Mouse (Mus musculus) urinary bladder, postnatal 25 days (tissue): ENCODE results near the gene Gm28372.

ENCODE experiments used
- DNase-seq: peaks from one replicate; pipeline ENCODE4 v3.0.0; 2022; ENCODE audit warnings: low spot score

Gene Gm28372

GRCm38 (mm10) chr2:130411558-130412495, 6.8 kb downstream of the Gm28372 start:
- peak; percentile 88 for DNase-seq

- no peak for DNase-seq
Observed at GRCm38 (mm10) chr2:130412775-130413174, 7.7 kb downstream of the Gm28372 start.

GRCm38 (mm10) chr2:130414094-130414856, 9.2 kb downstream of the Gm28372 start:
- DNase-seq: no peak

GRCm38 (mm10) chr2:130421781-130422620, 17.0 kb downstream of the Gm28372 start:
- DNase-seq: no peak

GRCm38 (mm10) chr2:130423397-130424125, 18.5 kb downstream of the Gm28372 start:
- peak; percentile 75 for DNase-seq

GRCm38 (mm10) chr2:130424126-130424853, 19.3 kb downstream of the Gm28372 start, which contains the start of the genes Vps16 and Pced1a:
Gene Vps16 (plus strand): TSS chr2:130424339.
Gene Pced1a (minus strand): TSS chr2:130424701.
- DNase-seq: peak; percentile 91

- no peak for DNase-seq
Observed at GRCm38 (mm10) chr2:130425112-130425511, 20.1 kb downstream of the Gm28372 start.

- no peak for DNase-seq
Observed at GRCm38 (mm10) chr2:130429851-130430250, 24.8 kb downstream of the Gm28372 start.

- DNase-seq: no peak
Observed at GRCm38 (mm10) chr2:130430484-130430883, 25.4 kb downstream of the Gm28372 start.

- no peak for DNase-seq
Observed at GRCm38 (mm10) chr2:130432157-130432556, 27.1 kb downstream of the Gm28372 start.

GRCm38 (mm10) chr2:130433152-130433551, 28.1 kb downstream of the Gm28372 start:
- DNase-seq: no peak

GRCm38 (mm10) chr2:130436769-130437168, 31.7 kb downstream of the Gm28372 start:
- no peak for DNase-seq

GRCm38 (mm10) chr2:130438861-130439260, 33.8 kb downstream of the Gm28372 start:
- DNase-seq: no peak

GRCm38 (mm10) chr2:130439840-130440480, 34.9 kb downstream of the Gm28372 start:
- no peak for DNase-seq

GRCm38 (mm10) chr2:130442162-130442561, 37.1 kb downstream of the Gm28372 start:
- no peak for DNase-seq

- DNase-seq: no peak
Observed at GRCm38 (mm10) chr2:130448449-130448848, 43.4 kb downstream of the Gm28372 start.

- DNase-seq: no peak
Observed at GRCm38 (mm10) chr2:130449021-130449793, 44.2 kb downstream of the Gm28372 start.

GRCm38 (mm10) chr2:130449794-130450433, 44.9 kb downstream of the Gm28372 start, which contains the start of gene Ptpra:
Gene Ptpra (plus strand): TSS chr2:130450278.
- DNase-seq: peak; percentile 90

- peak; percentile 72 for DNase-seq
Observed at GRCm38 (mm10) chr2:130450434-130450796, 45.4 kb downstream of the Gm28372 start.
